Mouse (Mus musculus) forebrain, embryonic 15.5 days (tissue): Measurements from ENCODE around the gene Tpm4. TPM values are rescaled to one million over a fixed set of nuclear protein-coding genes. Genes with fewer than 3 reads are reported as not detected.

Experiments used
- ATAC-seq: fragments of 200-750 bp; cut with Nextera tagmentation; replicated peaks from 2 replicates; pipeline ENCODE4 v1.8.0; 2017; ENCODE audit warnings: mild to moderate bottlenecking, moderate TSS enrichment, moderate library complexity
- H3K27ac ChIP-seq: fragments of 300-500 bp; sonication (generic); replicated peaks from 2 replicates; pipeline ENCODE4 v1.5.1; 2015; ENCODE audit warnings: mild to moderate bottlenecking, inconsistent platforms
- H3K27me3 ChIP-seq: fragments of 300-500 bp; sonication (generic); 2 replicates; pipeline ENCODE4 v1.6.1; 2015; ENCODE audit warnings: inconsistent platforms
- H3K36me3 ChIP-seq: fragments of 300-500 bp; sonication (generic); 2 replicates; pipeline ENCODE4 v1.6.1; 2015; ENCODE audit warnings: mild to moderate bottlenecking, inconsistent platforms
- H3K4me1 ChIP-seq: fragments of 300-500 bp; sonication (generic); 2 replicates; pipeline ENCODE4 v1.6.1; 2015; ENCODE audit warnings: inconsistent platforms
- H3K4me2 ChIP-seq: fragments of 300-500 bp; sonication (generic); replicated peaks from 2 replicates; pipeline ENCODE4 v1.6.1; 2015; ENCODE audit warnings: mild to moderate bottlenecking, inconsistent platforms
- H3K4me3 ChIP-seq: fragments of 300-500 bp; sonication (generic); 2 replicates; pipeline ENCODE4 v1.5.1; 2015; ENCODE audit warnings: mild to moderate bottlenecking, inconsistent platforms
- H3K9ac ChIP-seq: fragments of 300-500 bp; sonication (generic); replicated peaks from 2 replicates; pipeline ENCODE4 v1.6.1; 2015; ENCODE audit warnings: mild to moderate bottlenecking, inconsistent platforms
- H3K9me3 ChIP-seq: fragments of 300-500 bp; sonication (generic); 2 replicates; pipeline ENCODE4 v1.6.1; 2016; ENCODE audit warnings: inconsistent platforms
- WGBS: fragments of 180-500 bp; shearing (Covaris S2); methylation state at CpG from one replicate; pipeline ENCODE4 v1.1.7; 2015; ENCODE audit warnings: mixed read lengths; 5-methylcytosine and 5-hydroxymethylcytosine counted together
- polyA plus RNA-seq: library from polyadenylated mRNA; unstranded; fragments of >200 nt; fragmentation: Nextera tagmentation; extraction: Ambion mirVana; gene quantifications from 2 replicates; pipeline ENCODE4 v1.2.1, GENCODE M21; 2015

Gene Tpm4
- polyA plus RNA-seq, 1 experiment from 2014 or later = 221 TPM

GRCm38 (mm10) chr8:72169098-72169668 lies 34.4 kb downstream of the Tpm4 start:
- Histone ChIP-seq H3K9ac (no peak overlapping the region), H3K4me1 (no peaks in the 10 kb centered on the region), H3K9me3 (no peaks in the 10 kb centered on the region), H3K36me3 (peaks cover 66% of the 10 kb centered on the region), H3K4me3 (no peak overlapping the region), H3K27ac (no peak overlapping the region), H3K4me2 (no peak overlapping the region), H3K27me3 (no peaks in the 10 kb centered on the region)
- WGBS = 90% methylated on average over 3 of the region's 3 CpGs
- ATAC-seq = no peak

DNA sequence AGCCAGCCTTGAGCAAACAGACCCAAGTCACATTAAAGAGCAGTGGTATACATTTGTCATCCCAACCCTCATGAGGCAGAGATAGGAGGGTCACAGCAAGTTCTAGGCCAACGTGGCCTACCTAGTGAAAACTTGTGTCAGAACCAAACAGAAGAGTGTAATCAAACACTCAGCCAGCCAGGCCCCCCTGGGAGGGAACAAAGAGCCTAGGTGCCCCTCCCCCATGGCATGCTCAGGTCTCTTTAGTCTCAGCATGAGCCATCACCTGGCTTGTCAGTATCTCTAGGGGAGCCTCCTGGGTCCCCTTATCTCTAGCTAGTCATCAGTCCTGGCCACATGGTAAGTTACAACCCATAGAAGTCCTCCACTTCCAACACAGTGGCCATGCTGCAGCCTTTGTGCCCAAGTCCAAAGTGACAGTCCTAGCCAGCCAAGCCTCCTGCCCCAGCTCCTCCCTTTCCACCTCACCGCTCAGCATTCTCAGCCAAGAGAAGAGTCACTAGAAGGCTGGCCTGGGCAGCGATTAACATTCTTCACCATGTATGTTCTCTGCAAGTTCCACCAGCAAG lies 35.0 kb downstream of the Tpm4 start:
- 86% methylated on average over 3 of the region's 3 CpGs for WGBS
- H3K27ac ChIP-seq = no peak overlapping the region
- H3K4me3 ChIP-seq = no peak overlapping the region
- no peaks in the 10 kb centered on the region for H3K27me3 ChIP-seq
- H3K9me3 ChIP-seq = no peaks in the 10 kb centered on the region
- no peak for ATAC-seq
- no peak overlapping the region for H3K9ac ChIP-seq
- H3K4me1 ChIP-seq = no peaks in the 10 kb centered on the region
- peaks cover 67% of the 10 kb centered on the region for H3K36me3 ChIP-seq
- no peak overlapping the region for H3K4me2 ChIP-seq

GRCm38 (mm10) chr8:72177346-72177925 lies 42.7 kb downstream of the Tpm4 start:
- Histone ChIP-seq H3K9ac (no peak overlapping the region), H3K4me3 (no peak overlapping the region), H3K4me1 (no peaks in the 10 kb centered on the region), H3K27me3 (no peaks in the 10 kb centered on the region), H3K36me3 (peaks cover 80% of the 10 kb centered on the region), H3K27ac (no peak overlapping the region), H3K9me3 (no peaks in the 10 kb centered on the region), H3K4me2 (no peak overlapping the region)
- peak; percentile 59 for ATAC-seq
- 57% methylated on average over 5 of the region's 5 CpGs for WGBS

GRCm38 (mm10) chr8:72183554-72184202 lies 48.9 kb downstream of the Tpm4 start:
- no peaks in the 10 kb centered on the region for H3K4me1 ChIP-seq
- peaks cover 24% of the 10 kb centered on the region for H3K36me3 ChIP-seq
- WGBS = 65% methylated on average over 2 of the region's 2 CpGs
- H3K27ac ChIP-seq = 0 out of 2 replicates have a peak overlapping the region, but pooled peaks have one; percentile 6
- no peaks in the 10 kb centered on the region for H3K9me3 ChIP-seq
- H3K27me3 ChIP-seq = no peaks in the 10 kb centered on the region
- no peak overlapping the region for H3K9ac ChIP-seq
- no peak overlapping the region for H3K4me3 ChIP-seq
- H3K4me2 ChIP-seq = no peak overlapping the region
- ATAC-seq = peak; percentile 67

DNA sequence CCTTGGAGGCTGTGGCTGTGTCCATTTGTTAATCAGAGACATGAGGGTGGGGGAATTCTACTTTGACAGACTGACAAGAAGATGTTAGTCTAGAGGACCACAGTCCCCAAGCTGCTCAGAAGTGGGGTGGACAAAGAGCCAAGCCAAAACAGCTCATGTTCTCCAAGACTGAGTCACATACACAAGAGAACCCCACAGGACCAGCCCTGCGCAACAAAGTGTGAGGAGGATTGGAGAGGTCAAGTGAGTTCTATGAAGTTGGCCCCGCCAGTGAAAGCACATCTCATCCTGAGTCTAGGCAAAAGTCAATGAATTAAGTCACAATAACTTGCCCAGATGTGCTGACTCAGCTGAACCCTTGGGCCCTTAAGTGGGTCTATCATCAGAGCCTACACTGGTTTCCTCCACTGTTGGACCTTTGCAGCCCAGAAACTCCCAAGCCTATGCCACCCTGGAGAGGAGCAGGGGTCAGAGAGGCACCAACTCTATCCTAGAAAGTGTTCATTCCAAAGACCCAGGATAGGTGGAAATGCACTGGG lies 53.1 kb downstream of the Tpm4 start:
- Histone ChIP-seq H3K4me2 (no peak overlapping the region), H3K4me1 (no peaks in the 10 kb centered on the region), H3K27ac (no peak overlapping the region), H3K9ac (no peak overlapping the region), H3K9me3 (no peaks in the 10 kb centered on the region), H3K36me3 (no peaks in the 10 kb centered on the region), H3K4me3 (no peak overlapping the region), H3K27me3 (no peaks in the 10 kb centered on the region)
- ATAC-seq = no peak
- 84% methylated on average over 2 of the region's 2 CpGs for WGBS

DNA sequence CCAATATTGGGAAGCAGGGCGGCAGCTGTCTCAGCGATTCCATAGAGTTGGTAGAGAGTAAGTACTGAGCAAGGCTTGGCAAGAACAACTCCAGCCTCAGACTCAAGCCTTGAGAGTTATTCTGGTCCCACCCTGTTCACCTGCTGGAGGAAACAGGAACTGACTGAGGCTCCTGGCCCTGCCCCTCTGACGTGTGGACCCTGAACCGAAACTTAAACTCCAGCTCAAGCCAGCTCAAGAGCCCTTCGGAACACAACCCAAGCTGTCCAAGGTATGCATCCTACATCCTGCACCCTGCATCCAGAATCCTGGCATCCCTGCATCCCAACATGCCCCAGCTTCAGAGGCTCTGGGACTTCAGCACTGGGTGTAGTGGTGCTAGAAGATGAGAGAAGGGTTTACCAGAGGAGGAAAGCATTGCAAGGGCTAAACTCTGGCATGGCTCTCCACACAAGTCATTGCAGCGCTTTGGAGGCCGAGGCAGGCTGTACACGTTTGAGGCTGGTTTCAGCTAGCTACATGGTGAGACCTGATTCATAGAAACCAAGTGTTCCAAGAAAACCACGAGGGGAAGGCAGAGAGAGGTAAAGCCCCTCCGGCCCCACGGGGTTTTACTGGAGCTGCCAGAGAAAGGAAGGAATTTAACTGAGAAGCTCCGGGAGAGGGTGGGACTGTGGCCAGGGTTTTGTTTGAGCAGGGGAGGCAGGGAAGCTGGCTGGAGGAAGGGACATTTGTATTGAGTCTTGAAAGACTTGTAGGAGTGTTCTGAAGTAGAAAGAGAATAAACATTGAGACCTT lies 54.8 kb downstream of the Tpm4 start, which contains the start of gene Hsh2d:
Gene Hsh2d (plus strand): TSS at position 222 of the 798 bp plus-strand sequence.
- WGBS = 71% methylated on average over 12 of the region's 12 CpGs
- H3K27me3 ChIP-seq = no peaks in the 10 kb centered on the region

DNA sequence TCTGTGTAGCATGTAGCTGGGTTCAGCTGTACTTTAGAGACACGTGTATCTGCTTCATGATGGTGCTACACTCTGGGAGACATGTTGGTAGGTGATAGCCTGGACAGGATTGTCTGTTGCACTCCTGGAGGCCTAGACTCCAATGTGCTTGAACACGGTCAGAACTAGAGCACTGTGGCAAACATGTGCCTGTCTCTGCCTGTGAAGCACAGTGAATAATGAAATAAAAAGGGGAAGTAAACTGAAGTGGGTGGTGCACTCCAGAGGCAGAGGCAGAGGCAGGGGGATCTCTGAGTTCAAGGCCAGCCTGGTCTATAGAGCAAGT lies 55.4 kb downstream of the Tpm4 start:
- Histone ChIP-seq H3K4me2 (no peak overlapping the region), H3K9me3 (no peaks in the 10 kb centered on the region), H3K27ac (no peak overlapping the region), H3K27me3 (no peaks in the 10 kb centered on the region), H3K36me3 (no peaks in the 10 kb centered on the region), H3K4me3 (no peak overlapping the region), H3K4me1 (no peaks in the 10 kb centered on the region), H3K9ac (no peak overlapping the region)
- ATAC-seq = no peak
- 82% methylated on average over 2 of the region's 2 CpGs for WGBS

More for the DNA sequence above, 54.8 kb downstream of the Tpm4 start, which contains the start of gene Hsh2d:
- no peak for ATAC-seq
- H3K4me2 ChIP-seq = no peak within 1 kb of the TSS
- no peak within 1 kb of the TSS for H3K4me3 ChIP-seq
- no peaks in the 10 kb centered on the region for H3K36me3 ChIP-seq
- H3K9ac ChIP-seq = no peak within 1 kb of the TSS
- no peak within 1 kb of the TSS for H3K27ac ChIP-seq
- H3K4me1 ChIP-seq = no peaks in the 10 kb centered on the region
- H3K9me3 ChIP-seq = no peaks in the 10 kb centered on the region

- H3K4me1 ChIP-seq = no peaks in the 10 kb centered on the region
- no peaks in the 10 kb centered on the region for H3K36me3 ChIP-seq
- H3K27ac ChIP-seq = no peak overlapping the region
- no peak overlapping the region for H3K4me3 ChIP-seq
- H3K9ac ChIP-seq = no peak overlapping the region
- no peak overlapping the region for H3K4me2 ChIP-seq
- ATAC-seq = no peak
- no peaks in the 10 kb centered on the region for H3K9me3 ChIP-seq
- H3K27me3 ChIP-seq = no peaks in the 10 kb centered on the region
Measured at GRCm38 (mm10) chr8:72192065-72192464, 57.3 kb downstream of the Tpm4 start.

- H3K4me3 ChIP-seq = no peak overlapping the region
- H3K9me3 ChIP-seq = peaks cover 12% of the 10 kb centered on the region; the same call in 1 of the 2 replicates
- no peak for ATAC-seq
- no peaks in the 10 kb centered on the region for H3K27me3 ChIP-seq
- no peaks in the 10 kb centered on the region for H3K36me3 ChIP-seq
- no peak overlapping the region for H3K4me2 ChIP-seq
- H3K9ac ChIP-seq = no peak overlapping the region
- no peaks in the 10 kb centered on the region for H3K4me1 ChIP-seq
- no peak overlapping the region for H3K27ac ChIP-seq
- WGBS = 66% methylated on average over 8 of the region's 8 CpGs
Measured at GRCm38 (mm10) chr8:72197997-72198396, 63.2 kb downstream of the Tpm4 start.
